Mouse (Mus musculus) urinary bladder, postnatal 25 days (tissue): ENCODE results near the gene Ccp110.

Source experiments
- DNase-seq: peaks from one replicate; pipeline ENCODE4 v3.0.0; 2022; ENCODE audit warnings: low spot score

The Ccp110 gene

DNA sequence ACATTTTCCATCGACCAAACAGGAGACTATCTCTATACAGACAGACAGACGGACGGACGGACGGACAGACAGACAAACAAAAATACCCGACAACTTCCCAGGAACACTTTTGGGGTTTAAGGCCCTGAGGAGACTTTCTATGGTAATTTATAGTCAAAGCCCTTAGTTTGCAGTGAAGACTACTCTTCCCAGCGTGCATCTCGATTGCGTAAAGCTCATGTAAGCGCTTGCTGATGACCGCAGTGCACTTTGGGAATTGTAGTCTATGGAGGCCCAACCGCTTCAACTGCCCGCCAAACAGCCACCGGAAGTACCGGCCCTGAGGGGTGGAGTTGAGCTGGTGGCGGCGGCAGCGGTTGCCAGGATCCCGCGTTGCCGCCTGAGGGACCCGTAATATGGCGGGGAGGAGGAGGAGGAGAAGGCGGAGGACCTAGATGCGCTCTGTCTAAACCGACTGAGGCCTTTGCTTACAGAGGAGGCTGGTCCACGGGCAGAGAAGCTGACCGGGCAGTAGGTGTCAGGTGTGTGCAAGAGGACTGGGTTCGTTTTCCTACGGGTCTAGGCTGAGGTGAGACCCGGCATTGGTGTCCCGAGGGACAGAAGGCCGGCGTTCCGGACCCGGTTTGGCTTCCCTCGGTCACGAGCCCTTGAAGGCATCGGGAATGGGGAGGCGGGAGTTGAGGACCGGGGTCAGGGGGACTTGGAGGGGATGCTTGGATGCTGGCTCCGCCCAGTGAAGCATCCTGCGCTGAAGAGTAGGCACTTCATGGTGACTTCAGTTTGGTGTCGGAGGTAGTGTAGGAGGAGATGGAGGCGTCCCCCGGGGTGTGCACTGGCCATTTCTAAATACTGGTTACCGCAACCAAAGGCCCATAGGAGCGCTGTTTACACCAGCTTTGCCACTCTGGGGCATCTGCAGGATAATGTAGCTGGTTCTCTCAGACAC, at the start of gene Ccp110:
Gene Ccp110, plus strand, starts transcription at position 325 of the 946 bp plus-strand sequence.
- DNase-seq: peak; percentile 85

- no peak for DNase-seq
Measured at GRCm38 (mm10) chr7:118667773-118668172, 44.6 kb upstream of the Ccp110 start.

DNA sequence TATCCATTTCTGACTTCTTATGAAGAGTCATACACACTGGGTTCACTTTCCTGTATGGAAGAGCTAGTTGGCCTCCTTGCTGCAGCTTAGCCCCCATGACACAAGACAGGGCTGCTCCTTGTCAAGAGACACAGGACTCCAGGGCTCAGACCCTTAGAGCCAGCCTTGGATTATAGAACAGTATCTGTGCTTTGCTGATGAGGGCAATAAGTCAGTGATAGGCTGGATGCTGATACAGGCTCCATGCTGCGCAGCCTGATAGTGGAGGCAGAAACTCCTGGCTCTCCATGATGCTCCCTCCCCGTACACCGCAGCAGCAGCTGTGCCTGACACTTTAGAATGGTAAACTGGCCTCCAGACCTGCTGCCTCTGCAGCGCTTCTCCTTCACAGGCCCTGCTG, 42.2 kb upstream of the Ccp110 start:
- no peak for DNase-seq

GRCm38 (mm10) chr7:118676826-118677225, 35.5 kb upstream of the Ccp110 start:
- DNase-seq: no peak

GRCm38 (mm10) chr7:118688199-118688598, 24.2 kb upstream of the Ccp110 start:
- peak; percentile 75 for DNase-seq

DNA sequence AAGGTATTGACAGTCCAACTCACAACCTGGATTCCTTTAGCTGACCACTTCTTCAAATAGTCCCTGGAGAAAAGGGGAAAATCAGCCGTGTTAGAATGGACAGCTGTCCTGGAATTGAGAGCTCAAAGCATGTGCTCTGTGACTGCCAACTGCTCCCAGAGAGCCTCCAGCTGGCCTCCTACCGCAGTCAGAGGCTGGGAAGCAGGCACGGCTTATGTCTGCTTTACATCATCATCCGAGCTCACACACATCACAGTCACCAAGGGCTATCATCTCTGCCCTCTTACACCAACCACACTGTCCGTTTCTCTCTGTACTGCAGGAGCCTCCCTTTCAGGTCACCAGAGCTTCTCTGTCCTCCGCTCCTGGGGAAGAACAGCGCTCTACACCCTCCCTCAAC, 23.3 kb upstream of the Ccp110 start:
- DNase-seq: no peak

GRCm38 (mm10) chr7:118691287-118691686, 21.1 kb upstream of the Ccp110 start:
- DNase-seq: no peak

- no peak for DNase-seq
Measured at GRCm38 (mm10) chr7:118696146-118696545, 16.2 kb upstream of the Ccp110 start.

DNA sequence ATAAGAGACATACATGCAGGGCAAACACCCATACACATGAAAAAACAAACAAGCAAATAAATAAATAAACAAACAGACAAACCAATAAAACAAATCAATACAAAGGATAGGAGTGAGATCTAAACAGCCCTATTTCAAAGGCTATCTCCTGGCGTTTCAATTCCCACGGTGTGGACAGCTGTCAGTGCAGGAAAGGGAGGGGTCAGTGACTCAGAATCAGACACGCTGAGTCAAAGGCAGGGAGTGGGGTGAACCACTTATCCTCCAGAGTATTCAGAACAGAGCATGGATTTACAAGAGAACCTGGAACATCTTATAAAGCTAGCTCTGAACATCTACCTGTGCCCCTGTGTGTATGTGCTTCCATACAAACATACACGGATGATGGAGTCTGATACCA, 15.2 kb upstream of the Ccp110 start:
- DNase-seq: no peak

- no peak for DNase-seq
Measured at GRCm38 (mm10) chr7:118698882-118699281, 13.5 kb upstream of the Ccp110 start.

GRCm38 (mm10) chr7:118703144-118703561, 9.2 kb upstream of the Ccp110 start:
- no peak for DNase-seq

- DNase-seq: no peak
Measured at GRCm38 (mm10) chr7:118704001-118704850, 8.1 kb upstream of the Ccp110 start.

- DNase-seq: peak; percentile 87
Measured at GRCm38 (mm10) chr7:118705101-118705961, 7.0 kb upstream of the Ccp110 start, which contains the start of gene Gde1. TSS of gene Gde1 (minus strand) at chr7:118705778.

DNA sequence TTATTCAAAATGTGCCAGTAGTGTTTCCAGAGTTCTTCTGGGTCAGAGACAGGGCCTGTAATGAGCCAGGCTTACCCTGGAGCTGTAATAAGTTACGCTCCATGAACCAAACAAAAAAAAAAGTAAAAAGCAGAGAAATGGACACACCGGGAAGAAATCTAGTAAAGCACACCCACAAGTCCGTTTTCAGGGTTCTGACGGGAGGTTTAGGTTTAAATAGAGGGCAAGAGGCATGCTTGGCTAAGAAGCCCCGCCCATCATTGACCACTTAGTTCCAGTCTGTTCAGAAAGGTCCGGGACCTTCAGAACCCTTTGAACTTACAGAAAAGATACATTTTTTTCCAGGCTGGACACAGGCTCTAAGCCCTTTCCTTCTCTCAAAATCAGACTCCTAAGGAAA, 6.3 kb upstream of the Ccp110 start:
- no peak for DNase-seq

- DNase-seq: no peak
Measured at GRCm38 (mm10) chr7:118706488-118706887, 5.9 kb upstream of the Ccp110 start.

DNA sequence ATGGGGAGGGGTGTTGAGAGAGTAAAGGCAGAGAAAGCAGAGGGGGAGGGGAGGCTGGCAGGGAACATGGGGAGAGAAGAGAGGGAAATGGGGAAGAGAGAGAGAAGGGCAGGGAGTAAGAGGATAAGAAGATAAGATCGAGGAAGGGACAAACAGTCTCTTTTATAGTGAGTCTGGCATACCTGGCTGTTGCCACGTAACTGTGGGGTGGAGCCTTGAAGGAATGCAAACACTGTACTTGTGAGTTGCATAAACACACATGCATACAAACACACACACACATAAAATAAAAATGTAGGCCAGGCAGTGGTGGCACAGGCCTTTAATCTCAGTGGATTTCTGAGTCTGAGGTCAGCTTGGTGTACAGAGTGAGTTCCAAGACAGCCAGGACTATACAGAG, 5.1 kb upstream of the Ccp110 start:
- DNase-seq: no peak

- DNase-seq: no peak
Measured at GRCm38 (mm10) chr7:118708002-118708401, 4.3 kb upstream of the Ccp110 start.

- no peak for DNase-seq
Measured at GRCm38 (mm10) chr7:118710776-118711175, 1.6 kb upstream of the Ccp110 start.

DNA sequence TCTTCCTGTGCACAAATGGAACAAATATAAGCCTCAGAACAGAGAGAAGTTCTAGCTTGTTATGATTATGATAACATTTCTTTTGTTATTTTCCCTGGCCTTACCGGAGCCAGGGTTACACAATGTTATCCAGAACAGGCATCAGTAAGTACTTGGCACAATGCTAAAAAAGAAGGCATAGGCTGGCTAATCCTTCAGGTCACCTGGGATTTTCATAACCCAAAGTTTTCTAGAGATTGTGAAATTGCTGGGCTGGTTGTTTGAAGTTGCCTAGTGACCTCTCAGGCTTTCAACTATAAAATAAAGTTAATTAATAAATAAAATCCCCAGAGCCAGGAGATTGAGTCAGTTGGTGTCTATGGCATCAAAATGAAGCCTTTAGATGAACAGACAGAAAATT, 2.5 kb downstream of the Ccp110 start:
- no peak for DNase-seq

- no peak for DNase-seq
Measured at GRCm38 (mm10) chr7:118718066-118718465, 5.7 kb downstream of the Ccp110 start.

DNA sequence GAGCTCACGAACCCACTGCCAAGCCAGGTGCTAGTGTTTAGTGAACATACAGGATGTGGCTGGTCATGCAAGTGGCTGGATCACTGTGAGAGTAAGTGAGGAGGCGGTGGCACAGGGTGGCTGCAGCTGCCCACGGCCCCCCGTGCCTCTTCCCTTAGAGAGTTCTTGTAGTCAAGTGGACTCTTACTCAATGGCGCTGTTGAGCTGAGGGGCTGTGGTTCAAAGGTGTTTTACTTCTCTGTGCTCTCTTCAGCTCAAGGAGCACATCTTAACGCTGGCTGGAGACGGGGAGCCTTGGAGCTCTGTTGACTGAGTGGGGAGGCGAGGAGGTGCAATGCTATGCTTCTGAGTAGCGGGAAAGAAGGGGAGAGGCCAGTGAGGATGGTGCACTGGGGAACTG, 11.6 kb downstream of the Ccp110 start:
- no peak for DNase-seq

GRCm38 (mm10) chr7:118725459-118725858, 13.1 kb downstream of the Ccp110 start:
- no peak for DNase-seq
